Mouse (Mus musculus) Patski (cell line): ENCODE measurements at regions not wholly inside any gene's neighbourhood (a gene's known extent, or its start where the extent isn't known, plus 50 kb on each side); places are given as distances from the start of the nearest gene placed in this dataset.

Experiments
- ATAC-seq: fragments of 100-300 bp; one replicate; pipeline ENCODE4 v1.8.0; 2021
- CTCF ChIA-PET: fragments of 350-600 bp; sonication (Branson Sonifier 250); formaldehyde crosslinking; loops from one replicate; lab custom pipeline; 2022; ENCODE audit warnings: inconsistent platforms; lab: Charles Lee
- POLR2A ChIA-PET: fragments of 350-600 bp; sonication (Branson Sonifier 250); formaldehyde crosslinking; loops from one replicate; lab custom pipeline; 2022; ENCODE audit warnings: antibody characterized with exemption, inconsistent platforms; lab: Charles Lee
- DNase-seq: peaks from one replicate; pipeline ENCODE4 v3.0.0-alpha.2; 2011; ENCODE audit warnings: low read depth, low spot score
- H3K27me3 ChIP-seq: fragments of 371-371 bp; one replicate; pipeline ENCODE4 v1.5.1; 2021
- CTCF ChIP-seq: fragments of 100-300 bp; IDR thresholded peaks from one replicate; pipeline ENCODE4 v1.5.1; 2021
- in situ Hi-C: fragments of 300-500 bp; cut with MboI; formaldehyde crosslinking; loops from 3 replicates; pipeline ENCODE4 v1.11.1; 2018; ENCODE audit warnings: low pct_unique_long_range_greater_than_20kb, mixed read lengths

- in situ Hi-C loops: loop anchor here (5.0 kb wide), 1 partner anchor 1497 kb away; no protein-coding TSS in a partner anchor
- ATAC-seq (peak; percentile 24), DNase-seq (peak; percentile 3)
- H3K27me3 ChIP-seq: peaks cover 58% of the 10 kb centered on the region
- ChIA-PET POLR2A (no interaction called here), CTCF (interaction anchor here (1.0 to 1.5 kb wide), 4 partner anchors 9 to 13 kb away, joined by 3 to 5 read pairs (median 4); no protein-coding TSS in a partner anchor)
- peak; percentile 90 for TF ChIP-seq CTCF
Measured at GRCm38 (mm10) chr6:98105280-98106090, 237.1 kb downstream of the Gm765 start.

DNA sequence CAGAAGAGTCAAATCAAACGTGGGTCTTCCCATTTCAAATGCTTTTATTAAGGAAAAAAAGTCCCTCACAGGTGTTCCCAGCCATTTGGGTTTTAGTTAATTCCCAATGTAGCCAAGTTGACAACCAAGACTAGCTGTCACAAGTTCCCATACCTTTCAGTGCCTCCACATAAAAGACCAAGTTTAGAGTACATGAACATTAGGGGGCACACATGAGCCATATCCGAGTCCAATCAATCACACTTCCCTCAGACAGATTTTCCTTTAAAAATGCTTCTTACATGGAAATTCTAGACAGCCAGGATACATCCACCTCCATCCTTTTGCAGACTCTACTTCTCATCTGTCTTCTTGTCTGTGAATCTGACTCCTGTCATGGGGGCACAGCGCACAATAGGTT, 238.1 kb downstream of the Gm765 start:
- in situ Hi-C loops: no loop called here
- DNase-seq (no peak), ATAC-seq (no peak)
- H3K27me3 ChIP-seq: peaks cover 49% of the 10 kb centered on the region
- CTCF ChIA-PET: interaction anchor here (1.3 to 1.5 kb wide), 2 partner anchors 8 to 10 kb away, joined by 4 to 5 read pairs; no protein-coding TSS in a partner anchor
- POLR2A ChIA-PET: no interaction called here
- TF ChIP-seq CTCF: peak; percentile 11

GRCm38 (mm10) chr6:98101023-98101422, 241.5 kb downstream of the Gm765 start:
- CTCF ChIA-PET: no interaction called here
- TF ChIP-seq CTCF: no peak
- ATAC-seq (no peak), DNase-seq (no peak)
- POLR2A ChIA-PET: no interaction called here
- in situ Hi-C loops: no loop called here
- peaks cover 40% of the 10 kb centered on the region for H3K27me3 ChIP-seq

GRCm38 (mm10) chr6:98099126-98099525, 243.4 kb downstream of the Gm765 start:
- POLR2A ChIA-PET: no interaction called here

GRCm38 (mm10) chr6:98095243-98095642, 247.3 kb downstream of the Gm765 start:
- in situ Hi-C loops: no loop called here
- no peak for DNase-seq
- H3K27me3 ChIP-seq: peaks cover 50% of the 10 kb centered on the region
- no peak for ATAC-seq
- no peak for TF ChIP-seq CTCF
- CTCF ChIA-PET: no interaction called here
- POLR2A ChIA-PET: no interaction called here

More at GRCm38 (mm10) chr6:98099126-98099525, 243.4 kb downstream of the Gm765 start:
- DNase-seq (no peak), ATAC-seq (no peak)
- in situ Hi-C loops: no loop called here
- CTCF ChIA-PET: no interaction called here
- TF ChIP-seq CTCF: no peak
- peaks cover 45% of the 10 kb centered on the region for H3K27me3 ChIP-seq

DNA sequence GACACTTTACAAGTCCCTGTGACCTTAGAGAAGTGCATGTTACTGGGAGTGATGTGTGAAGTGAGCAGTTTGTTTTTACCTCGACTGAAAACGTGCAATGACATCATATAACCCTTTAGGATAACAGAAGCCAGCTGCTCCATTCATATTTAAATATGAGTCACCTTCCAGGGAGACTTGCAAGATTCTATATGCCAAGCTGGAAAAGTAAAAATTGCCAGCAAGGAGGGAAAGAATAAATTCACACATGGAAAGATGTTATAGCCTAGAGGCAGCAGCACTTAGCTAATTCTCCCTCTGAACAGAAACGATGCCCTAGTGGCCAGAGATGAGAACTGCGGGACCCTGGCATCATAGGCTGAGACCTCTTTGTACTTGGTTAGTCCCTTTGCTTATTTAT, 253.4 kb downstream of the Gm765 start:
- DNase-seq: no peak
- no peak for ATAC-seq
- in situ Hi-C loops: no loop called here
- TF ChIP-seq CTCF: peak; percentile 68
- CTCF ChIA-PET: no interaction called here
- POLR2A ChIA-PET: no interaction called here
- H3K27me3 ChIP-seq: peaks cover 53% of the 10 kb centered on the region

DNA sequence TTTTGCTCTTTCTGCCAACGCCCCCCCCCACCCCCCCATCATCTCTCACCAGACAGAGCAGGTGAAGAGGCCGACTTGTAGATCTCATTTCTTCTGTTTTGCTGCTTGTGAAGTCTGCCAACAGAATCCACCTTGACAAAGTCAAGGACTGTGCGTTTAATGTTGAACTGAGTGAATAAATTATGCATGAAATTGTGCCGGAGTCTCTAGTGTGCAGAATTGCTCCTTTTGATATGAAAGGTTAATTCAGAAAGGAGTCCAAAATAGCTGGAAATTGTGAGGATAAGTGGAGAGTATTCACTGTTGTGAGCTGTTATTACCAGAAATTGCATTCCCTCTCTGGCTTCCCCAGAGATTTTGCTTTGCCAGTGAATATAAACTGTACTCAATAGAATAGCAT, 262.5 kb downstream of the Gm765 start:
- TF ChIP-seq CTCF: no peak
- in situ Hi-C loops: no loop called here
- CTCF ChIA-PET: no interaction called here
- DNase-seq (no peak), ATAC-seq (no peak)
- H3K27me3 ChIP-seq: peaks cover 64% of the 10 kb centered on the region
- POLR2A ChIA-PET: no interaction called here
